Mouse (Mus musculus) heart, postnatal 0 days (tissue): Measurements from ENCODE around the gene Ndrg2. TPM values are rescaled to one million over a fixed set of nuclear protein-coding genes. Genes with fewer than 3 reads are reported as not detected.

Experiments used
- ATAC-seq: fragments of 200-750 bp; cut with Nextera tagmentation; 2 replicates; pipeline ENCODE4 v1.8.0; 2017; ENCODE audit warnings: low read depth, moderate number of reproducible peaks, moderate library complexity; ENCODE audit not compliant: insufficient read depth
- DNase-seq: peaks from one replicate; pipeline ENCODE4 v3.0.0-alpha.2; 2016; ENCODE audit warnings: low spot score
- H3K27ac ChIP-seq: fragments of 300-500 bp; sonication (generic); 2 replicates; pipeline ENCODE4 v1.5.1; 2014; ENCODE audit warnings: low read depth, mild to moderate bottlenecking
- H3K27me3 ChIP-seq: fragments of 300-500 bp; sonication (generic); 2 replicates; pipeline ENCODE4 v1.6.1; 2014; ENCODE audit warnings: low read length, mixed read lengths; ENCODE audit not compliant: control insufficient read depth, insufficient read depth
- H3K36me3 ChIP-seq: fragments of 300-500 bp; sonication (generic); replicated peaks from 2 replicates; pipeline ENCODE4 v1.6.1; 2014; ENCODE audit warnings: low read length, mixed read lengths; ENCODE audit not compliant: control insufficient read depth, insufficient read depth
- H3K4me1 ChIP-seq: fragments of 300-500 bp; sonication (generic); 2 replicates; pipeline ENCODE4 v1.6.1; 2014; ENCODE audit warnings: antibody characterized with exemption; ENCODE audit not compliant: control insufficient read depth, insufficient read depth
- H3K4me2 ChIP-seq: fragments of 300-500 bp; sonication (generic); 2 replicates; pipeline ENCODE4 v1.6.1; 2014; ENCODE audit warnings: low read depth, mild to moderate bottlenecking, low read length, moderate library complexity
- H3K4me3 ChIP-seq: fragments of 300-500 bp; sonication (generic); 2 replicates; pipeline ENCODE4 v1.5.1; 2014; ENCODE audit warnings: low read depth, low read length
- H3K9ac ChIP-seq: fragments of 300-500 bp; sonication (generic); replicated peaks from 2 replicates; pipeline ENCODE4 v1.6.1; 2014; ENCODE audit warnings: low read depth, low read length, mixed read lengths
- H3K9me3 ChIP-seq: fragments of 300-500 bp; sonication (generic); replicated peaks from 2 replicates; pipeline ENCODE4 v1.6.1; 2016; ENCODE audit warnings: low read length; ENCODE audit not compliant: control insufficient read depth
- CTCF ChIP-seq: IDR thresholded peaks from 2 replicates; pipeline ENCODE4 v1.5.1; 2016; ENCODE audit warnings: antibody characterized with exemption, control low read depth, low read depth
- EP300 ChIP-seq: IDR thresholded peaks from 2 replicates; pipeline ENCODE4 v1.6.1; 2016; ENCODE audit warnings: antibody characterized with exemption, low read depth
- WGBS: fragments of 180-500 bp; shearing (Covaris S2); extraction: QIAGEN DNeasy Blood & Tissue Kit; methylation state at CpG from one replicate; pipeline ENCODE4 v1.1.7; 2014; 5-methylcytosine and 5-hydroxymethylcytosine counted together
- polyA plus RNA-seq: library from polyadenylated mRNA; unstranded; fragments of >200 nt; fragmentation: Nextera tagmentation; extraction: Ambion mirVana; gene quantifications from 2 replicates; pipeline ENCODE4 v1.2.1, GENCODE M21; 2015
- total RNA-seq: library from RNA; depleted of rRNA; stranded (reverse); fragments of >200 nt; gene quantifications from 2 replicates; pipeline ENCODE4 v1.2.3, GENCODE M21; 2014; ENCODE audit warnings: low replicate concordance; rRNA removed

Gene Ndrg2
- 785 and 1,158 TPM in 2 replicates for total RNA-seq
- polyA plus RNA-seq, result 581 and 591 TPM in 2 replicates

DNA sequence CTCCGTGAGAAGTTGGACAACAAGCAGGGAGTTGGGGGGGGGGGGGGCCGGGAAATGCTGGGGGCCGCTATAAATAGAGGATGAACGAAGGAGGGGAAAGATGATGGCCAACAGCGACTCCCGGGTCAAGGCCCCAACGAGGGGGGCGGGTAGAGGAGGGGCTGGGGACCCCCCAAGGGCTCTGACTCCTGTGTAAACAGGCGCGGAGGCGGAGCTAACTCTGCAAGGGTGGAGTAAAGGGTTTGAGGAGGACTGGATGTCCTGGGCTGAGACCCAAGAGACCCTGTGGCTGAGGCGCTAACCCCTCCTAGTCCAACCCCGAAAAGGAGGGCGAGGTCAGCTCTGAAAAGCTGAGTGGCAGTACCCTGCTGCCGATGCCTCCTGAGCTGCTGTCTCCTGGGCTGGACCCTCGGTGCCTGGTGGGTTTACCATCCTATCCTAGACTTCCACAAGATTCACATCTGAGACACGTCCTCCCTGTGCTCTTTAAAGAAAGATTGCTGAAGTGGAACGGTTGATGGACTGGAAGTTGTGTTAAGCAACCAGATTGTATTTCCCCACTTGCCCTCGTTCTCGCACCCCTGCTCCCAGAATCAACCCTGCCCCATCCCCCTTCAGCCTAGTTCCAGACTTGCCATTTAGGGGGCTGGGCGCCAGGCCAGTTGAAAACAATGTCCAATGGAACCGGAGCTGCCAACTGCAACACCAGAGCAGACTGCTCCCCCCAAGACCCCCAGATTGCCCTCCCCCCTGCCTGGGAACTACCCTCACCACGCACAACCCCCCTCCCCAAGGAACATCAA is at the start of gene Ndrg2:
Gene Ndrg2 (minus strand): TSS at position 199 of the 803 bp plus-strand sequence.
- peaks cover 21% of the 10 kb centered on the region for H3K36me3 ChIP-seq
- peak within 1 kb of the TSS; percentile 86 for H3K9ac ChIP-seq
- peak; percentile 82 for DNase-seq
- TF ChIP-seq EP300 (peak; percentile 77), CTCF (no peak)
- H3K4me3 ChIP-seq, result peak within 1 kb of the TSS; percentile 75
- ATAC-seq, result peak; percentile 70
- peaks cover 24% of the 10 kb centered on the region for H3K4me1 ChIP-seq
- H3K4me2 ChIP-seq, result peak within 1 kb of the TSS; percentile 96
- H3K9me3 ChIP-seq, result no peaks in the 10 kb centered on the region
- WGBS, result 5% methylated on average over 22 of the region's 23 CpGs
- H3K27ac ChIP-seq, result peak within 1 kb of the TSS; percentile 99
- no peaks in the 10 kb centered on the region for H3K27me3 ChIP-seq

DNA sequence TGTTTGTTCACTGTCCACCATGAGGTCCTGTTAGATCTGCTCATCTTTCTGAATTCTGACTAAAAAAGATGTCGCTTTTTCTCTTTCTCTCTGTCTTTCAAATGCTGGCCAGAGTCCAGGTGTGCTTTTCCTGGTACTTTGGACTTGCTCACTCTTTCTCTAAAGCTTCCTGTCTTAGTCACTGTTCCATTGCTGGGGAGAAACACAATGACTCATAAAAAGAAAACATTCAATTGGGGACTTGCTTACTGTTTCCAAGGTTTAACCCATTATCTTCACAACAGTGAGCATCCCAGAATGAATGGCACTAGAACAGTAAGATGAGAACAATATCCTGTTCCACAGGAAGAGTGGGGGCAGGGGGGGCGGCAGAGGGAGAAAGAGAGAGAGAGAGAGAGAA is 46.4 kb upstream of the Ndrg2 start:
- H3K4me3 ChIP-seq, result no peak overlapping the region
- H3K9me3 ChIP-seq, result no peaks in the 10 kb centered on the region
- H3K9ac ChIP-seq, result no peak overlapping the region
- peak; percentile 27 for DNase-seq
- no peak overlapping the region for H3K4me2 ChIP-seq
- TF ChIP-seq CTCF (no peak), EP300 (no peak)
- no peaks in the 10 kb centered on the region for H3K4me1 ChIP-seq
- ATAC-seq, result no peak
- H3K36me3 ChIP-seq, result no peaks in the 10 kb centered on the region
- WGBS, result 69% methylated on average over 2 of the region's 2 CpGs
- no peaks in the 10 kb centered on the region for H3K27me3 ChIP-seq
- H3K27ac ChIP-seq, result no peak overlapping the region

- H3K4me2 ChIP-seq, result no peak overlapping the region
- H3K27me3 ChIP-seq, result no peaks in the 10 kb centered on the region
- no peak overlapping the region for H3K4me3 ChIP-seq
- no peak for TF ChIP-seq CTCF
- no peak for TF ChIP-seq EP300
- no peaks in the 10 kb centered on the region; the same call in 1 of the 2 replicates for H3K9me3 ChIP-seq
- 62% methylated on average over 6 of the region's 6 CpGs for WGBS
- no peak overlapping the region for H3K27ac ChIP-seq
- no peaks in the 10 kb centered on the region for H3K4me1 ChIP-seq
- no peak for DNase-seq
- H3K9ac ChIP-seq, result no peak overlapping the region
- H3K36me3 ChIP-seq, result no peaks in the 10 kb centered on the region
- ATAC-seq, result no peak
These were observed 29.4 kb upstream of the Ndrg2 start for GRCm38 (mm10) chr14:51943336-51943735.

DNA sequence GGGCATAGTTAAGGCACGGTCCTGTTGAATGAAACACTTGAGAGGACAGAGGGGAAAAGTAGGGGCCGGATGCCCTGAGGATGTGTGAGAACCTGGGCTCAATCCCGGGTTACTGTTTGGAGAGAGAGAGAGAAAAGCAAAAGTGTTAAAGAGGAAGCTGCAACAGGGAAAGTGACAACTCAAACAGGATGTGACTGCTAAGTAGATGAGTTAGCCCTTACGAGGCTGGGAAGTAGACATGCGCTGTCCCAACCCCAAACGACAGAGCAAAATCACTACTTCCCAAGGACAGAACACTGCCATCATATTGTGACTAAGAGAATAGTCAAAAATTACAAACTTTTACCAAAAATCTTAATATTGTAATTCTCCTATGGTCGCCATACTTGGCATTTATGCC is 28.3 kb upstream of the Ndrg2 start:
- TF ChIP-seq CTCF (no peak), EP300 (no peak)
- 47% methylated on average over 7 of the region's 7 CpGs for WGBS
- no peak overlapping the region for H3K4me3 ChIP-seq
- no peaks in the 10 kb centered on the region for H3K4me1 ChIP-seq
- H3K9me3 ChIP-seq, result no peaks in the 10 kb centered on the region; the same call in 1 of the 2 replicates
- no peak overlapping the region for H3K27ac ChIP-seq
- no peaks in the 10 kb centered on the region for H3K36me3 ChIP-seq
- DNase-seq, result no peak
- no peak for ATAC-seq
- H3K4me2 ChIP-seq, result no peak overlapping the region
- H3K9ac ChIP-seq, result no peak overlapping the region
- H3K27me3 ChIP-seq, result no peaks in the 10 kb centered on the region

- Histone ChIP-seq H3K4me1 (no peaks in the 10 kb centered on the region), H3K4me3 (no peak overlapping the region), H3K9ac (no peak overlapping the region), H3K27ac (no peak overlapping the region), H3K27me3 (no peaks in the 10 kb centered on the region), H3K4me2 (no peak overlapping the region), H3K9me3 (no peaks in the 10 kb centered on the region; the same call in 1 of the 2 replicates), H3K36me3 (no peaks in the 10 kb centered on the region)
- DNase-seq (no peak), ATAC-seq (no peak)
- 73% methylated on average over 9 of the region's 9 CpGs for WGBS
- TF ChIP-seq CTCF (no peak), EP300 (no peak)
These were observed 27.6 kb upstream of the Ndrg2 start for GRCm38 (mm10) chr14:51941577-51941976.
